Mouse (Mus musculus): ENCODE data around the gene Eif4enif1.

The Eif4enif1 gene

GRCm38 (mm10) chr11:3269241-3269640 lies 67.0 kb downstream of the Eif4enif1 start:
- DNase-seq (ENCODE audit: low spot score): no peak

- DNase-seq (ENCODE audit: low spot score): no peak
Observed at GRCm38 (mm10) chr11:3278351-3278750, 76.2 kb downstream of the Eif4enif1 start.

- no peak for DNase-seq (ENCODE audit: low spot score)
Observed at GRCm38 (mm10) chr11:3279729-3280128, 77.5 kb downstream of the Eif4enif1 start.

GRCm38 (mm10) chr11:3282887-3283286 lies 80.7 kb downstream of the Eif4enif1 start:
- no peak for DNase-seq (ENCODE audit: low spot score)

- DNase-seq (ENCODE audit: low spot score): no peak
Observed at GRCm38 (mm10) chr11:3283645-3284044, 81.5 kb downstream of the Eif4enif1 start.

- DNase-seq (ENCODE audit: low spot score): no peak
Observed at GRCm38 (mm10) chr11:3285940-3286339, 83.7 kb downstream of the Eif4enif1 start.

- DNase-seq (ENCODE audit: low spot score): no peak
Observed at GRCm38 (mm10) chr11:3287131-3287530, 84.9 kb downstream of the Eif4enif1 start.

- DNase-seq (ENCODE audit: low spot score): no peak
Observed at GRCm38 (mm10) chr11:3287921-3288320, 85.7 kb downstream of the Eif4enif1 start.

GRCm38 (mm10) chr11:3288521-3289301 lies 86.5 kb downstream of the Eif4enif1 start, which contains the start of gene Patz1:
Patz1 (plus strand) TSS chr11:3288874.
- peak; percentile 56 for DNase-seq (ENCODE audit: low spot score)

- DNase-seq (ENCODE audit: low spot score): no peak
Observed at GRCm38 (mm10) chr11:3289302-3289802, 87.2 kb downstream of the Eif4enif1 start.

- DNase-seq (ENCODE audit: low spot score): peak; percentile 83
Observed at GRCm38 (mm10) chr11:3289803-3290639, 87.8 kb downstream of the Eif4enif1 start.

- peak; percentile 31 for DNase-seq (ENCODE audit: low spot score)
Observed at GRCm38 (mm10) chr11:3290640-3291310, 88.6 kb downstream of the Eif4enif1 start.

GRCm38 (mm10) chr11:3291311-3292061 lies 89.3 kb downstream of the Eif4enif1 start:
- peak; percentile 21 for DNase-seq (ENCODE audit: low spot score)

- DNase-seq (ENCODE audit: low spot score): peak; percentile 66
Observed at GRCm38 (mm10) chr11:3292062-3292421, 89.8 kb downstream of the Eif4enif1 start.

GRCm38 (mm10) chr11:3292711-3293249 lies 90.6 kb downstream of the Eif4enif1 start:
- DNase-seq (ENCODE audit: low spot score): no peak

GRCm38 (mm10) chr11:3293361-3293760 lies 91.2 kb downstream of the Eif4enif1 start:
- DNase-seq (ENCODE audit: low spot score): no peak

Measured in ovary, postnatal 10 days (tissue).